Mouse (Mus musculus): ENCODE measurements around the gene Skil.
A peak's percentile ranks its signal among the peaks of the same experiment; 100 is the strongest.

Gene Skil

GRCm38 (mm10) chr3:31094531-31095178 lies at the start of gene Skil:
Skil (plus strand) TSS chr3:31095058.
- DNase-seq (ENCODE audit: low spot score in 2 of 2): peak; percentile 92 to 95

- no peak for DNase-seq (ENCODE audit: low spot score in 2 of 2)
Measured at GRCm38 (mm10) chr3:31047263-31047662, 47.6 kb upstream of the Skil start.

- DNase-seq (ENCODE audit: low spot score in 2 of 2): no peak
Measured at GRCm38 (mm10) chr3:31049087-31049486, 45.8 kb upstream of the Skil start.

GRCm38 (mm10) chr3:31050375-31050774 lies 44.5 kb upstream of the Skil start:
- DNase-seq (ENCODE audit: low spot score in 2 of 2): no peak

- no peak for DNase-seq (ENCODE audit: low spot score in 2 of 2)
Measured at GRCm38 (mm10) chr3:31051730-31052129, 43.1 kb upstream of the Skil start.

- DNase-seq (ENCODE audit: low spot score in 2 of 2): no peak
Measured at GRCm38 (mm10) chr3:31053191-31053590, 41.7 kb upstream of the Skil start.

GRCm38 (mm10) chr3:31054888-31055287 lies 40.0 kb upstream of the Skil start:
- DNase-seq (ENCODE audit: low spot score in 2 of 2): no peak

- DNase-seq (ENCODE audit: low spot score in 2 of 2): peak in 1 of 2 experiments; percentile 27
Measured at GRCm38 (mm10) chr3:31056047-31056650, 38.7 kb upstream of the Skil start.

GRCm38 (mm10) chr3:31056651-31057627 lies 37.9 kb upstream of the Skil start:
- peak; percentile 68 to 77 for DNase-seq (ENCODE audit: low spot score in 2 of 2)

- DNase-seq (ENCODE audit: low spot score in 2 of 2): no peak
Measured at GRCm38 (mm10) chr3:31060745-31061102, 34.1 kb upstream of the Skil start.

GRCm38 (mm10) chr3:31061103-31061785 lies 33.6 kb upstream of the Skil start:
- no peak for DNase-seq (ENCODE audit: low spot score in 2 of 2)

GRCm38 (mm10) chr3:31061786-31062120 lies 33.1 kb upstream of the Skil start:
- no peak for DNase-seq (ENCODE audit: low spot score in 2 of 2)

GRCm38 (mm10) chr3:31062325-31062724 lies 32.5 kb upstream of the Skil start:
- no peak for DNase-seq (ENCODE audit: low spot score in 2 of 2)

GRCm38 (mm10) chr3:31068482-31068881 lies 26.4 kb upstream of the Skil start:
- DNase-seq (ENCODE audit: low spot score in 2 of 2): no peak

GRCm38 (mm10) chr3:31071804-31072203 lies 23.1 kb upstream of the Skil start:
- DNase-seq (ENCODE audit: low spot score in 2 of 2): no peak

- DNase-seq (ENCODE audit: low spot score in 2 of 2): no peak
Measured at GRCm38 (mm10) chr3:31075808-31076207, 19.1 kb upstream of the Skil start.

- DNase-seq (ENCODE audit: low spot score in 2 of 2): no peak
Measured at GRCm38 (mm10) chr3:31077068-31077703, 17.7 kb upstream of the Skil start.

GRCm38 (mm10) chr3:31079450-31079849 lies 15.4 kb upstream of the Skil start:
- no peak for DNase-seq (ENCODE audit: low spot score in 2 of 2)

- DNase-seq (ENCODE audit: low spot score in 2 of 2): no peak
Measured at GRCm38 (mm10) chr3:31080791-31081502, 13.9 kb upstream of the Skil start.

GRCm38 (mm10) chr3:31082838-31083506 lies 11.9 kb upstream of the Skil start:
- DNase-seq (ENCODE audit: low spot score in 2 of 2): no peak
